Mouse (Mus musculus): ENCODE data around the gene Speg.

The Speg gene

DNA sequence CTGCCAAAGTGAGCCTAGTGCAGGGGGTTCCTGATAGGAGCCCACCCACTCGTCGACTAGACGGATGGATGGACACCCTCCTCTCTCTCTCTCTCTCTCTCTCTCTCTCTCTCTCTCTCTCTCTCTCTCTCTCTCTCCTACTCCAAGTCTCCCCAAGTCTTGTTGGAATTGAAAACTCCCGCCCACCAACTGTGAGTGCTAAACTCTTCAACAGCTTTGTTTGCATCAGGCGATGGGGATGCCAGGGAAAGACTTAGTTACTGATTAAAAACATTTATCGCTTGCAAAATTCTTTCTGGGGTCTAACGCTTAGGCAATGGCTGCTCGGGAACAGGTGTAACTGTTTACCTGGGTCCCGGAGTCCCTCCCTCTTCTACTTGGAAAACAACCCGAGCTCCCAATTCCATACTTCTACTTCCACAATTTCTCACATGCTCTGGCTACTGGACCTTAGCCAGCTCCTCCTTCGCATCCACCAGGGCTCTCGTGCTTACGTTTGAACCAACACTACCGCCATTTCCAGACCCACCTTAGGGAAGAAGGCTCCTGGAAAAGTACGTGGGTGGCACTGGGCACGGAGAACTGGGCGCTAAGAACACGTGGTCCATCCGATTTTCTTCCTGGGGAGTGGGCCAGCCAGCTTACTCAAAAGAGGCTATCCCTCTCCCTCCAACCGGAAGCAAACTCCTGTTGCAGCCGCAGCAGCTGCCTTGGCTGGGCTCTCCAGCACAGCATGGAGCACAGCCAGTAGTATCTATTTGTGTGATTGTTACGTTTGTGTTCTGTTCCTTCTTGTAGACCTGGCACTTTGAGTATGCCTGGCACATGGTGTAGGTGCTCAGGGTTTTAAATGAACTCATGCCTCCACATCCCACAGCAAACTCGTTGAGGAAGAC, 83.9 kb downstream of the Speg start:
- no peak for DNase-seq (ENCODE audit: extremely low spot score)

DNA sequence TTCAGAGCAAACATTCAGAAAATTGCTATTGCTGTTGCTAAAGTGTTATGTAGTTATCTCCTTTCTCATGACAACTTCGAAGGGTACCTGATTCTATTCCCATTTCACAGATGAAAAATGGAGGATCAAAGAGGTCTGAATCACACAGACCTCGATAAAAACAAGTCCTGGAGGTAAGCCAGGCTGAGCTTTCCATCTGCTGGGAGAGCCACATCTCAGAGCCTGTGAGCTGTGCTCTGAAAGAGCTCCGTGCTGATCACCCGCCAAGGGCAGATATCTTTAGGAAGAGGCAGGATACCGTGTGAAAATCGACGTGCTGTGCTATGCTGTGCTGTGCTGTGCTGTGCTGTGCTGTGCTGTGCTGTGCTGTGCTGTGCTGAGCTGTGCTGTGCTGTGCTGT, 85.2 kb downstream of the Speg start:
- no peak for DNase-seq (ENCODE audit: extremely low spot score)

DNA sequence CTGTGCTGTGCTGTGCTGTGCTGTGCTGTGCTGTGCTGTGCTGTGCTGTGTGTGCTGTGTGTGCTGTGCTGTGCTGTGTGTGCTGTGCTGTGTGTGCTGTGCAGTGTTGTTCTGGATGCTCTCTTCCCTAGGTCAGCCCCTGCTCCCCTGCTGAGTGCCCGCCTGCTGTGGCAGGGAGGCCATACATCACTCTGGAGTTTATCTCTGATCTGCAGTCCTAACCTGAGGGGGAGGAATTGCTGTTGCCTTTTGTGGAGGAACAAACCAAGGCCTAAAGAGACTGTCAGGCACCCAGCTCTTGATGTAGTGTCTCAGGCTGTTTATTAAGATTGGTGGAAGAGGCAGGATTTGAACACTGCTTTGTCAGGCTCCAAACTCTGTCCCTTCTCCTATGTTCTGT, 87.5 kb downstream of the Speg start:
- DNase-seq (ENCODE audit: extremely low spot score) = no peak

DNA sequence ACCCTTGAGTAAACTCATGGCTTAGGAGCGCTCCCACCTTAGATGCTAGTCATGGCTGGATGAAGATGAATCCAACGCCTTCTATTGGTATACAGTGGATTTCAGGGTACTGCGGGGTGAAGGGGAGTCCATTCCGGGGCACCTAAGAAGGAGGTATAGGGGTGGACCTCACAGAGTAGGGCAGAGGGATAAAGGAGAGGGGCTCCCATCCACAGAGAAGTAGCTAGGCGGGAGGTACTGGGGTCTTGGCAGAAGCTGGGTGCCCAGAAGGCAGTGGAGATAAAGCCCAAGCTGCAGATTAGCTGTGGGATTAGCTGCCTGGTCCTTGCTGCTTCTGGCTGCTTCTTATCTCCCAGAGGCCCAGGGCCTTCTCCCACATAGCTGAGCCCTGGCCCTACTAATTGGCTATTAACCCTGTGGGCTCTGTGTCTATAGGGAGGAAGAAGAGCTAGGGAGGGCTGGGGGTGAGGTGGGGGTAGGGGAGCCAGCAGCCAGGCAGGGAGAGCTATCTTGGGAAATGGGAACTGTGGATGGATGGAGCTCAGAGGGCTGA, 88.6 kb downstream of the Speg start:
- no peak for DNase-seq (ENCODE audit: extremely low spot score)

DNA sequence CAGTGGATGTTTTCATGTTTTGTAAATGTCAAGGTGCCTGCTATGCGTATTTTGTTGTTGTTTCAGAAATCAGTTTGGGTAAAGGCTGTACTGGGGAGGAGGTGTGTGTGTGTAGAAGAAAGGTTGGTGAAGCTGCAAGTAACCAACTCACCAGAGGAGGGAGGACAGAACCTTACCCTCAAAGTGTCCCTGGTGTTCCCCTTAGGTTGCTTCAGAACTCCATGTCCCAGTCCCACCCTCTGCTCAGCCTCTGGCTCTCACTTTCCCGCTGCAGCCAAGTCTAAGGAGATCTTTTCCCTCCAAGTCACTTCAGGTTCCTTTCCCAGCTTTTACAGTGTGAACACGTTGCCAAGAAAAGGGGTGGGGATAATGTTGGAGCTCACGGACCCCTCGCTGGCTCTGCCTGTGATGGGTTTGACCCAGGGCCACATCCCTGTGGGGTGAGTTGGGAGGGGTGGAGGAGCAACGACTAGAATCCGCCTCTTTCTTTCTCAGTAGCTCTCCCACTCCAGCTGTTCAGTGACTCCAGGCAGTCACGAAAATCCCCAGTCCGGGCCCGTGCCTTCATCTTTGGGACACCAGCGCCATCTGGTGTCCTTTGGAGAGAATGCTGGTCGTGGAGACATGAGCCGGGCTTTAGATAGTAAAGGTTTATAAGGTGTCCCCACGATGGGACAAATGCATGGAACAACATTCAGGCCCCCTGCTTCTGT, 92.3 kb downstream of the Speg start:
- peak; percentile 88 for DNase-seq (ENCODE audit: extremely low spot score)

DNA sequence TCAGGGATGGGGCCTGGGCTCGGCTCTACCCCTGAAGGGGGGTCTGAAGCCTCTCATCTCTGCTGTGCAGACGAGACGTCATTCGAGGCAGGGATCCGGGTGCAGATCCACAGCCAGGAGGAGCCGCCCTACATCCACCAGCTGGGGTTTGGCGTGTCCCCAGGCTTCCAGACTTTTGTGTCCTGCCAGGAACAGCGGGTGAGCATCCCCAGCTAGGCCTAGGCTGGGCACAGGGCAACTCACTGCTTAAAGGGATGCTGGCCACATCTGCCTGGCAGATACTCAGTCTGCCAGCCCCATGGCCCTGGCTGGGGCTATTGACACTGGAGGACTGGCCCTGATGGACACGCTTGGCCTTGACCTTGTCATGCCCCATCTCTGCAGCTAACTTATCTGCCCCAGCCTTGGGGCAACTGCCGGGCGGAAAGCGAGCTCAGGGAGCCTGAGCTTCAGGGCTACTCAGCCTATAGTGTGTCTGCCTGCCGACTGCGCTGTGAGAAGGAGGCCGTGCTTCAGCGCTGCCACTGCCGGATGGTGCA, 94.3 kb downstream of the Speg start:
- DNase-seq (ENCODE audit: extremely low spot score) = no peak

DNA sequence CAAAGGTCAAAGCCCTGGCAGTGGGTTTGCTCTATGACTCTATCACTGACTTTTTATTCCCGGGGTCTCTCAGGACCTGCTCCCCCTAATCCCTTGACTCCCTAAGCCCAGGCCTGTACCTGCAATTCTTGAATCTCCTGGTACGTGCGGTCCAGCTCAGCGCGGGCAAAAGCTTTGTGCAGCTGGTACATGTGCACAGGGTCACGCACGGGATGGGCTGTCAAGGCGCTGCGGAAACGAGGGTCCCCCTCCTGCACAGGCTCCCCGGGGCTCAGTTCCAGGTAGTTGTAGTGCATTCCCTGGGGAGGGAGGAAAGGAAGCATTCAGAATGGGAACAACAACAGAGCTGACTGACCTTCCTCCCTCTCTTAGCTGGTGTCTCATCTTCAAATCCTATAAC, 101.3 kb downstream of the Speg start:
- DNase-seq (ENCODE audit: extremely low spot score) = no peak

DNA sequence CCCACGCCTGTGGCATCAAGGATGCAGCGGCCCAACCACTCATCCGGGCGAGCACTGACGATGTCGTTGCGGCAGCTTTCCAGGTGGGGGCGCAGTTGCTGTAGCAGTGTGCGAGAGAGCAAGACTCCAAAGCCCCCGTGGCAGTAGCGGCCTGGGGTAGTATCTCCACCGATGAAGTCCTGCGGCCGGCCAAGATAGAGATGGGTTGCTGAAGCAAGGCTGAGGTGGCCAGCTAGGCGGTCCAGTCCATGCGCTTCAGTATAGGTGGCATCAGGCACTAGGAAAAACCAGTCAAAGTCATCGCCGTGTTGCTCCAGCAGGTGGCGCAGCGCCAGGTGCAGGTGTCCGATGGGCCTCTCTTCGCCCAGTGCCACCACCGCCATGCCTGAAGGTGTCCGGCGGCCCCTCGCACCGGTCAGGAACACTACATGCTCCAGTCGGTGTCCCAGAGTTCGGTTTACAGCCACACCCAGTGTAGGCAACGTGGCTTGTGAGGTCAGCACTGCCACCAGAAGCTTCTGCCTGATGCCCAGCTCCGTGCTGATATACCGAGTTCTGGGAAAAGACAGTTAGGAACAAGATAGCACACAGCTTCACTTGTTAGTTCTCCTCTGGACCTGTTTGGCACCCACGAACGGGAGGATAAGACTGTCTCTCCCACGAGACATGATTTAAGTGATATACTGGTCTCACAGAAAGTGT, 102.3 kb downstream of the Speg start:
- peak; percentile 89 for DNase-seq (ENCODE audit: extremely low spot score)

DNA sequence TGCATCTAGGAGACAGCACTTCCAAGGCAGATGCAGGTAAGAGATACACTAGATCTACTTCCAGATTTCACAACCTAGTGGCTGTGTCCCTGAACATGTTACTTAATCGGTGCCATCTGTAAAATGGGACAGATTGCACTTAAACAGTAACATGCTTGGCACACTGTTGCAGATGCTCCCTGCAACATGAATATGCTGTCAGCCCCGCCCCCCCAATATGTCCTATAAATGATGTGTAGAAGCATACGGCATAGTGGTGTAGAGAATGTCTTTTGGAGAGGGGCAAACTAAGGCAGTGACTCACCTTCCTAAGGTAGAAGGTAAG, 102.8 kb downstream of the Speg start:
- no peak for DNase-seq (ENCODE audit: extremely low spot score)

DNA sequence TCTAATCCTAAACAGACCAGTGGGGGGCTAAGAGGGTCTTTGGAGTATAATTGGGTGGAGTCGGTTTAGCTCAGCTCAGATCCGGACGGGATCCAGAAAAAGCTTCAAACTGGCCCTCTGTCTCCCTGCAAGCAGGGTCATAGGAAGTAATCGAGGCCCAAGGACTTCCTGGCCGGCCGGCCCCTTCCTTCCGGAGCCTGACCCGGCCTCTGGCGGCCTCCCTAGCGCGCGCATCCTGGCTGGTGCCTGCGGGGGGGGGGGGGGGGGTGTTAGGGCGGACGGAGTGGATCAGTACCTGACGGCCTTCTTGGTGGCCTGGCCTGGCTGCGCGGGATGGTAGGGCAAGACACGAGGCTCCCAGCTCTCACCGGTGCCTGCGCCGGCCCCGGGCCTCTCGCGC, 103.4 kb downstream of the Speg start:
- DNase-seq (ENCODE audit: extremely low spot score) = no peak

DNA sequence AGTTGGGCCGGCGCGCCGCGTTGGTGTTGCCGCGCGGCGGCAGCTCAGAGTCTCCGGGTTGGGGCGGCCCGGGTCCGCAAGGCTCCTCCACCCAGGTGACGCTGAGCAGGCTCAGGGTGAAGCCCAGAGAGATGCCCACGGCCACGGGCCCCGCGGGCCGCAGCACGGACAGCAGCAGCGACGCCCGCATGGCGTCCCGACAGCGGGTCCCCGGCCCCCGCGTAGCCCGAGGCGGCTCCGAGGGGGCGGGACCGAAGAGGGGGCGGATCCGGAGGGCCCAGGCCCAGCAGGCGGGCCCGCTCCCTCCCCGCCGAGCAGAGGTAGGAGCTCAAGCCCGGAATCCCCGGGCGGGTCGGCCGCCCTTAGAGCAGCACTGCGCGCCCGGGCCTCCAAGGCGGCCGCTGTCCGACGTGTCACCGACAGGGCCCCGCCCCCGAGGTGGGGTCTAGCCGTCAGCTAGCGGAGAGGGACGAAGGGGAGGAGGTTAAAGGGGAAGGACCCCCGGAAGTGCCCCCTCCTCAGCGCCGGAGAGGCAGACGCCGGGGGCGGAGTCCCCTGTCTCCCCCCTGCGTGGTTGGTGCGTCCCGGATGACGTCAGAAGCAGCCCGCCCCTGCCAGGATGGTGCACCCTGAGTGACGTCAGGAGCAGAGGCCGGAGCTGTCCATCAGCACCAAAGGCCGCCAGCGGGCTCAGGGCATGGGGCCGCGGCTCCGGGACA, 104.0 kb downstream of the Speg start, which contains the start of the genes Chpf and Tmem198:
Chpf (minus strand) TSS at position 392 of the 719 bp plus-strand sequence.
Tmem198 (plus strand) TSS at position 617 of the 719 bp plus-strand sequence.
- DNase-seq (ENCODE audit: extremely low spot score) = peak; percentile 100

DNA sequence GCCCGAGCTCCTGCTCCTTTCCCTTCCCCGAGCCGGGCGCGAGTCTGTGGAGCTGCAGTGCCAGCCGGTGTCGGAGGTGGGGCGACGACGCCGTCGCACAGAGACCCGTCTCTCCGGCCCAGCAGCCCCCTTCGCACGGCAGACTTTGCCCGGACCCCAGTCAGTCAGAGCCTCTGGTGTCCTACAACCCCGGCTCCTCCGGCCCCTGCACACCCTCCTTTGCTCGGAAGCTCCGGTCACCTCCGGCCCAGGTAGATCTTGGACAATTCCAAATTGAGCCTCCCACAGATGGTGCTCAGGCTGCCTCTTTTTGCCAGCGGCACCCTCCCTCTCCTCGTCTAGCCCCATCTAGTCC, 104.5 kb downstream of the Speg start:
- no peak for DNase-seq (ENCODE audit: extremely low spot score)

DNA sequence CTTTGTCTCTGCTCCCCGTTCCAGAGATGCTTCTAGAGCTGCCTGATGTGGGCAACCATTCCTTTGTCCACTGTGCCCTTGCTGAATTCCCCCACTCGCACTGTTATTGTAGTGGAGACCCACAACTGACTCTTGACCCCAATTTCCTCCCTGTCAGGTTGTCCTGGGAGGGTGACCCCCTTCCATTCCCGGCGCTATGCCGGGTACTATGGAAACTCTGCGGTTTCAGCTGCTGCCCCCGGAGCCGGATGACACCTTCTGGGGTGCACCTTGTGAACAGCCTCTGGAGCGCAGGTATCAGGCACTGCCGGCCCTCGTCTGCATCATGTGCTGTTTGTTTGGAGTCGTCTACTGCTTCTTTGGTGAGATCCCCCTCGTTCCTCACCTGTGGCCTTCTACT, 104.9 kb downstream of the Speg start:
- no peak for DNase-seq (ENCODE audit: extremely low spot score)

DNA sequence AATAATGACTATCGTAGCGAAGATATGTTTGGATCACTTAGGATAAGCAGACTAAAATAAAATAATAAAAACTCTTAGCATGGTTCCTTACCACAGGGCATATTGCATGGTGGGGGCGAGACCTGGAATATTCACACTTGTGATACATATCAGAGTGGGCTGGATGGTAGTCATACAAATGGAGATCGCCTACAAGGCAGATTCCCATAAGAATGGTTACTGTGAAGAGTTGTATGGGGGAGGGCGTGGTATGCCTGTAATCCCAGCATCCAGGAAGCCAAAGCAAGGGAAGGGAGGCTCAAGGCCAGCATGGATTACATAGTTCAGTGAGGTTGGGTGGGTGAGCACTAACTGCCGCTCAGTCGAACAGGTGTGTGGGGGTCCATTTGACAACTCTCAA, 105.6 kb downstream of the Speg start:
- no peak for DNase-seq (ENCODE audit: extremely low spot score)
